ENCODE assay signal across 9 mouse cellular contexts in genomic region chr5:118108124-118108793, GRCm38 (mm10). TPM values are rescaled to one million over a fixed set of nuclear protein-coding genes. Genes with fewer than 3 reads are reported as not detected.
DNase-seq lines count a peak whose midpoint lies in the region; ATAC-seq lines count a peak whose summit lies in the region.
"Had no signal": no experiment of that assay in that cellular context is flagged by ENCODE, and none has a peak within 500 bp of the region (broad histone marks: within the 10 kb centered on the region; RNA-seq: fewer than 3 reads in every experiment).

No protein-coding gene starts in this region.

- intact Hi-C loops in heart, postnatal 36 days (cut with DNase I): no loop called here

- no peak overlapping the region for H3K9ac ChIP-seq in heart, embryonic 12.5 days
- H3K9ac ChIP-seq in midbrain, embryonic 12.5 days (replicated peaks): no peak overlapping the region

- H3K4me2 ChIP-seq in heart, embryonic 12.5 days: no peak overlapping the region
- H3K4me2 ChIP-seq in midbrain, embryonic 12.5 days (replicated peaks): no peak overlapping the region

- H3K36me3 ChIP-seq in heart, embryonic 12.5 days: peaks cover 57% of the 10 kb centered on the region
- peaks cover 50% of the 10 kb centered on the region for H3K36me3 ChIP-seq in midbrain, embryonic 12.5 days

- no peak for DNase-seq in heart, postnatal 36 days
- DNase-seq in heart, postnatal 4 days: peak; percentile 58
- no peak for DNase-seq in testis, postnatal 14 days (ENCODE audit: low spot score)
- DNase-seq in lung, postnatal 25 days (ENCODE audit: low spot score): no peak
- no peak for DNase-seq in spleen, postnatal 10 days (ENCODE audit: low spot score in 2 of 2)

- peaks cover 26% of the 10 kb centered on the region for H3K4me1 ChIP-seq in heart, embryonic 12.5 days (replicated peaks)
- peaks cover 11% of the 10 kb centered on the region; the same call in 1 of the 2 replicates for H3K4me1 ChIP-seq in midbrain, embryonic 12.5 days

- WGBS in heart, embryonic 12.5 days: 76% methylated on average over 17 of the region's 17 CpGs
- WGBS in midbrain, embryonic 12.5 days: 82% methylated on average over 17 of the region's 17 CpGs

- 0 out of 2 replicates have a peak, but pooled peaks have one; percentile 31 for ATAC-seq in heart, embryonic 12.5 days (ENCODE audit: insufficient number of reproducible peaks, low FRiP score)
- ATAC-seq in cerebellum, adult (ENCODE audit: insufficient number of reproducible peaks, low FRiP score, low TSS enrichment): peak; percentile 76
- no peak for ATAC-seq in midbrain, embryonic 12.5 days (ENCODE audit: low FRiP score, low read depth)

- H3K27ac ChIP-seq in heart, embryonic 12.5 days (ENCODE audit: poor library complexity, severe bottlenecking): peak overlapping the region; percentile 19; the same call in 1 of the 2 replicates
- peak overlapping the region; percentile 32; the same call in 1 of the 2 replicates for H3K27ac ChIP-seq in midbrain, embryonic 12.5 days (replicated peaks)
- H3K27ac ChIP-seq: kidney, postnatal 0 days had no signal

- H3K4me3 ChIP-seq in heart, embryonic 12.5 days: no peak overlapping the region
- no peak overlapping the region for H3K4me3 ChIP-seq in midbrain, embryonic 12.5 days

- H3K27me3 ChIP-seq in heart, embryonic 12.5 days (replicated peaks): no peaks in the 10 kb centered on the region
- no peaks in the 10 kb centered on the region for H3K27me3 ChIP-seq in midbrain, embryonic 12.5 days

- no peaks in the 10 kb centered on the region for H3K9me3 ChIP-seq in heart, embryonic 12.5 days (replicated peaks)
- H3K9me3 ChIP-seq in midbrain, embryonic 12.5 days: no peaks in the 10 kb centered on the region

RNA-seq across cellular contexts. Expression of gene Fbxw8, which starts 47.0 kb away (rescaled TPM):
- 36.6 and 38.9 TPM in 2 replicates for polyA plus RNA-seq in heart, embryonic 12.5 days (2016; fragmentation: Nextera tagmentation; extraction: Ambion mirVana)
- 10 to 100 TPM; 39.0 to 42.7 TPM for total RNA-seq in heart, postnatal 36 days (2021)
- 10 to 100 TPM; 54.9 to 61.1 TPM for total RNA-seq in heart, postnatal 4 days (2021)
- 41.4 and 47.5 TPM in 2 replicates for polyA plus RNA-seq in midbrain, embryonic 12.5 days (2016; fragmentation: Nextera tagmentation; extraction: Ambion mirVana)

RNA-seq across cellular contexts. Expression of gene Hrk, which starts 56.2 kb away (rescaled TPM):
- 0.09 TPM in 1 of 2 replicates, not detected in the other for polyA plus RNA-seq in heart, embryonic 12.5 days (2016; fragmentation: Nextera tagmentation; extraction: Ambion mirVana)
- total RNA-seq in heart, postnatal 36 days (2021): under 1 TPM; 0.44 to 0.62 TPM
- under 1 TPM; 0.09 to 0.31 TPM for total RNA-seq in heart, postnatal 4 days (2021)
- 0.24 and 0.33 TPM in 2 replicates for polyA plus RNA-seq in midbrain, embryonic 12.5 days (2016; fragmentation: Nextera tagmentation; extraction: Ambion mirVana)
